Mouse (Mus musculus) hindbrain, embryonic 11.5 days (tissue): ENCODE measurements at regions not wholly inside any gene's neighbourhood (a gene's known extent, or its start where the extent isn't known, plus 50 kb on each side); places are given as distances from the start of the nearest gene placed in this dataset.

ENCODE experiments used
- ATAC-seq: fragments of 200-750 bp; cut with Nextera tagmentation; 2 replicates; pipeline ENCODE4 v1.8.0; 2017; ENCODE audit warnings: mild to moderate bottlenecking, moderate TSS enrichment, moderate library complexity; ENCODE audit not compliant: low FRiP score
- DNase-seq: peaks from one replicate; pipeline ENCODE4 v3.0.0-alpha.2; 2015; ENCODE audit warnings: low spot score
- H3K27ac ChIP-seq: fragments of 300-500 bp; sonication (generic); 2 replicates; pipeline ENCODE4 v1.5.1; 2014; ENCODE audit warnings: mild to moderate bottlenecking, low read depth, low read length
- H3K27me3 ChIP-seq: fragments of 300-500 bp; sonication (generic); 2 replicates; pipeline ENCODE4 v1.6.1; 2014; ENCODE audit warnings: mild to moderate bottlenecking, low read length, moderate library complexity, mixed read lengths; ENCODE audit not compliant: control insufficient read depth, insufficient read depth
- H3K36me3 ChIP-seq: fragments of 300-500 bp; sonication (generic); 2 replicates; pipeline ENCODE4 v1.6.1; 2014; ENCODE audit warnings: mild to moderate bottlenecking, low read length, moderate library complexity, mixed read lengths; ENCODE audit not compliant: control insufficient read depth, insufficient read depth
- H3K4me1 ChIP-seq: fragments of 300-500 bp; sonication (generic); replicated peaks from 2 replicates; pipeline ENCODE4 v1.6.1; 2014; ENCODE audit warnings: low read length, mixed read lengths; ENCODE audit not compliant: control insufficient read depth, insufficient read depth
- H3K4me2 ChIP-seq: fragments of 300-500 bp; sonication (generic); replicated peaks from 2 replicates; pipeline ENCODE4 v1.6.1; 2014; ENCODE audit warnings: mild to moderate bottlenecking, low read depth, low read length
- H3K4me3 ChIP-seq: fragments of 300-500 bp; sonication (generic); 2 replicates; pipeline ENCODE4 v1.5.1; 2014; ENCODE audit warnings: low read depth, low read length
- H3K9ac ChIP-seq: fragments of 300-500 bp; sonication (generic); 2 replicates; pipeline ENCODE4 v1.6.1; 2014; ENCODE audit warnings: low read depth, low read length
- H3K9me3 ChIP-seq: fragments of 300-500 bp; sonication (generic); 2 replicates; pipeline ENCODE4 v1.6.1; 2016; ENCODE audit warnings: low read length; ENCODE audit not compliant: control insufficient read depth
- WGBS: fragments of 180-500 bp; shearing (Covaris S2); extraction: QIAGEN DNeasy Blood & Tissue Kit; methylation state at CpG from one replicate; pipeline ENCODE4 v1.1.7; 2014; 5-methylcytosine and 5-hydroxymethylcytosine counted together

- DNase-seq (no peak), ATAC-seq (no peak)
- Histone ChIP-seq H3K27me3 (no peaks in the 10 kb centered on the region), H3K36me3 (no peaks in the 10 kb centered on the region), H3K4me1 (no peaks in the 10 kb centered on the region), H3K9ac (no peak overlapping the region), H3K27ac (no peak overlapping the region), H3K4me2 (no peak overlapping the region), H3K4me3 (no peak overlapping the region), H3K9me3 (no peaks in the 10 kb centered on the region)
- WGBS = 46% methylated on average over 8 of the region's 8 CpGs
Measured at GRCm38 (mm10) chr5:91713020-91713419, 195.6 kb downstream of the Parm1 start.

GRCm38 (mm10) chr5:91709494-91710286 is 192.3 kb downstream of the Parm1 start:
- no peak overlapping the region for H3K27ac ChIP-seq
- H3K4me2 ChIP-seq = no peak overlapping the region
- DNase-seq (no peak), ATAC-seq (no peak)
- H3K27me3 ChIP-seq = no peaks in the 10 kb centered on the region
- no peaks in the 10 kb centered on the region for H3K9me3 ChIP-seq
- no peak overlapping the region for H3K4me3 ChIP-seq
- H3K4me1 ChIP-seq = no peaks in the 10 kb centered on the region
- no peak overlapping the region for H3K9ac ChIP-seq
- no peaks in the 10 kb centered on the region for H3K36me3 ChIP-seq
- WGBS = 97% methylated on average over 1 of the region's 1 CpGs

DNA sequence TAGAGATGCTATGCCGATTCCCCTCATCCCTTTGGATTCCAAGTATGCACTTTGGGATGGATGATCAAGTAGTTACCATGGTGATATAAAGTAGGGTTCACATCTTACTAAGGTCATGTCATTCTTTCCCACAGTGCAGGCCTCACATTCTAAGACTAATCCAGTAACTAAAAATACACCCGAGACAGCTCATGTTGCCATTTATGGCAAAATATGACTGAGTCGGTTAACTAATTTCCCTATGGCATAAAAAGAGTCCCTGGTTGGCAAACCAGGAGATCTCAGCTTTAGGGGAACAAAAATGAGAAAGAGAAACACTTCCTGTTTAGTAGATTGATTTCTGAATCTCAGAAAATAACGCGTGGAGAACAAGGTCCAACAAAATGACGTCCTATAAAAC is 190.7 kb downstream of the Parm1 start:
- H3K9me3 ChIP-seq = no peaks in the 10 kb centered on the region
- no peak overlapping the region for H3K4me2 ChIP-seq
- H3K36me3 ChIP-seq = no peaks in the 10 kb centered on the region
- WGBS = 94% methylated on average over 6 of the region's 6 CpGs
- ATAC-seq (no peak), DNase-seq (no peak)
- no peaks in the 10 kb centered on the region for H3K27me3 ChIP-seq
- H3K27ac ChIP-seq = no peak overlapping the region
- H3K9ac ChIP-seq = no peak overlapping the region
- H3K4me1 ChIP-seq = no peaks in the 10 kb centered on the region
- H3K4me3 ChIP-seq = no peak overlapping the region

- no peaks in the 10 kb centered on the region for H3K9me3 ChIP-seq
- H3K4me3 ChIP-seq = no peak overlapping the region
- ATAC-seq (no peak), DNase-seq (no peak)
- no peaks in the 10 kb centered on the region for H3K36me3 ChIP-seq
- WGBS = 80% methylated on average over 6 of the region's 6 CpGs
- H3K27ac ChIP-seq = no peak overlapping the region
- no peak overlapping the region for H3K4me2 ChIP-seq
- H3K27me3 ChIP-seq = no peaks in the 10 kb centered on the region
- H3K4me1 ChIP-seq = no peaks in the 10 kb centered on the region
- no peak overlapping the region for H3K9ac ChIP-seq
Measured at GRCm38 (mm10) chr5:91697075-91697474, 179.7 kb downstream of the Parm1 start.

- ATAC-seq (no peak), DNase-seq (no peak)
- Histone ChIP-seq H3K36me3 (no peaks in the 10 kb centered on the region), H3K27ac (no peak overlapping the region), H3K9me3 (no peaks in the 10 kb centered on the region), H3K27me3 (no peaks in the 10 kb centered on the region), H3K4me2 (no peak overlapping the region), H3K4me1 (no peaks in the 10 kb centered on the region), H3K9ac (no peak overlapping the region), H3K4me3 (no peak overlapping the region)
- 86% methylated on average over 6 of the region's 6 CpGs for WGBS
Measured at GRCm38 (mm10) chr5:91696532-91696931, 179.1 kb downstream of the Parm1 start.

GRCm38 (mm10) chr5:91695632-91696031 is 178.2 kb downstream of the Parm1 start:
- H3K27me3 ChIP-seq = no peaks in the 10 kb centered on the region
- no peak overlapping the region for H3K27ac ChIP-seq
- DNase-seq (no peak), ATAC-seq (no peak)
- no peak overlapping the region for H3K4me3 ChIP-seq
- H3K9me3 ChIP-seq = no peaks in the 10 kb centered on the region
- H3K36me3 ChIP-seq = no peaks in the 10 kb centered on the region
- 72% methylated on average over 3 of the region's 3 CpGs for WGBS
- H3K4me1 ChIP-seq = no peaks in the 10 kb centered on the region
- H3K9ac ChIP-seq = no peak overlapping the region
- H3K4me2 ChIP-seq = no peak overlapping the region

DNA sequence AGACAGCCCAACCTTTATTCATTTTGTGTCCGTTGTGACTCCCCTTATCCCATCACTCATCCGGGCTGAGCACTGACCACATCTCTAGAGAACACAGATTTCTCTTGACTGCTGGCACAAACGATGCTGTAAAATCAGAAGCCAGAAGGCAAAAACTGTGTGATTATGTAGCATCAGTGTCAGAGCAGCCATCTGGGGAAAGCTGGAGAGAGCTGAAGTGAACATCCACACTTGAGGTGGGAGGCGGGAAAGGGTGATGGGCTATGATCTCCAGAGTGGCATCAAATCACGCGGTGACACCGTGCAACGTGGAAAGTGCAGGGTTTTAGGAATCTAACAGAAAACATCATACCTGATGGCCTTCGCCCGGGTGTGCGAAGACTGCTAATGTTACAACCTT is 175.9 kb downstream of the Parm1 start:
- Histone ChIP-seq H3K9ac (no peak overlapping the region), H3K36me3 (no peaks in the 10 kb centered on the region), H3K4me2 (no peak overlapping the region), H3K9me3 (no peaks in the 10 kb centered on the region), H3K27ac (no peak overlapping the region), H3K4me1 (no peaks in the 10 kb centered on the region), H3K4me3 (no peak overlapping the region), H3K27me3 (no peaks in the 10 kb centered on the region)
- ATAC-seq (no peak), DNase-seq (no peak)
- 88% methylated on average over 11 of the region's 11 CpGs for WGBS

DNA sequence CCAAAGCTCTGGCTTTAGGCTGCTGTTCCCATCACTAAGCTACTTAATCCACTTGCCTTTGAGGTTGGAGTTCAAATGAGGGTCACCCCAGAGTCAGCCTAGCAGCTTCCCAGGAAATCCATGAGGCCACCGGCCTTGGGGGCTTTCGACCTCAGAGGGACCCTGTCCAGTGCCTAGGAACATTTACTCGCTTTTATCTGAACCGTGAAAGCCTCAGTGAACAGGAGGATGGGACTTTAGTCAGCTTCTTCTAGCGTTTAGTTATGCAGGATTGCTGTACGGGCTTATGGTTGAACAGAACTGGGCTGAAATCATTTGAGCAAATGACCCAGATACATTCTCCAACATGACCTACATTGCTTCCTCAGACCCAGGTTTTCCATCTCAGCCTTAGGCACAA is 174.9 kb downstream of the Parm1 start:
- ATAC-seq = no peak
- WGBS = 42% methylated on average over 6 of the region's 6 CpGs
- no peak overlapping the region for H3K4me3 ChIP-seq
- no peaks in the 10 kb centered on the region for H3K36me3 ChIP-seq
- H3K4me1 ChIP-seq = no peaks in the 10 kb centered on the region
- no peaks in the 10 kb centered on the region for H3K27me3 ChIP-seq
- DNase-seq = no peak
- H3K9ac ChIP-seq = no peak overlapping the region
- no peak overlapping the region for H3K27ac ChIP-seq
- H3K9me3 ChIP-seq = no peaks in the 10 kb centered on the region
- H3K4me2 ChIP-seq = no peak overlapping the region

DNA sequence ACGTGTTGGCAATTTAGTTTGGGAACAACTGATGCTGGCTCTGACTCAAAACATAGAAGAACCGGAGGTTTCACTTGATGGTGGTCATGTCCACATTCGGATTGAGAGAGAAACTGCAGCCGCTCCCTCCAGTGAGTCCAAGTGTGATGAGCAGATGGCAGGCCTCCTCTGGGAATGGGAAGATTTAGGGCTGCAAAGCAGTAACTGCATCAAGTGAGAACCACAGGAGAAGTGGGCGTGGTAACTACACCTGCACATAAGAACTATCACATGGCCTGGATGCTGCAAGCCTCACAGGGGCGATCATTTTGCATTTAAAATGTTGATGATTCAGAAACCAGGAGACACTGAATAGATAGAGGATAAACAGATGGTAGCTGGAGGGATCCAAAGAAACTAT is 161.3 kb downstream of the Parm1 start:
- 85% methylated on average over 6 of the region's 6 CpGs for WGBS
- Histone ChIP-seq H3K27me3 (no peaks in the 10 kb centered on the region), H3K27ac (no peak overlapping the region), H3K4me2 (no peak overlapping the region), H3K9me3 (no peaks in the 10 kb centered on the region), H3K4me1 (no peaks in the 10 kb centered on the region), H3K9ac (no peak overlapping the region), H3K4me3 (no peak overlapping the region), H3K36me3 (no peaks in the 10 kb centered on the region)
- DNase-seq (no peak), ATAC-seq (no peak)
